Mouse (Mus musculus) intestine, embryonic 14.5 days (tissue): ENCODE data around the gene Wfdc21. TPM values are rescaled to one million over a fixed set of nuclear protein-coding genes. Genes with fewer than 3 reads are reported as not detected.

Source experiments
- ATAC-seq: fragments of 200-750 bp; cut with Nextera tagmentation; replicated peaks from 2 replicates; pipeline ENCODE4 v1.8.0; 2017; ENCODE audit warnings: low read depth, moderate number of reproducible peaks, moderate TSS enrichment, moderate library complexity; ENCODE audit not compliant: low FRiP score, low TSS enrichment
- DNase-seq: peaks from one replicate; pipeline ENCODE4 v3.0.0-alpha.2; 2018; ENCODE audit warnings: low spot score
- H3K27ac ChIP-seq: fragments of 300-500 bp; sonication (generic); 2 replicates; pipeline ENCODE4 v1.5.1; 2014; ENCODE audit warnings: low read depth, mild to moderate bottlenecking, control low read depth
- H3K27me3 ChIP-seq: fragments of 300-500 bp; sonication (generic); replicated peaks from 2 replicates; pipeline ENCODE4 v1.6.1; 2014; ENCODE audit warnings: low read length, control low read depth; ENCODE audit not compliant: control insufficient read depth, insufficient read depth
- H3K36me3 ChIP-seq: fragments of 300-500 bp; sonication (generic); 2 replicates; pipeline ENCODE4 v1.6.1; 2014; ENCODE audit warnings: low read length, control low read depth; ENCODE audit not compliant: control insufficient read depth, insufficient read depth
- H3K4me1 ChIP-seq: fragments of 300-500 bp; sonication (generic); replicated peaks from 2 replicates; pipeline ENCODE4 v1.6.1; 2014; ENCODE audit warnings: low read length, control low read depth, mixed read lengths; ENCODE audit not compliant: control insufficient read depth, insufficient read depth
- H3K4me2 ChIP-seq: fragments of 300-500 bp; sonication (generic); 2 replicates; pipeline ENCODE4 v1.6.1; 2014; ENCODE audit warnings: low read length
- H3K4me3 ChIP-seq: fragments of 300-500 bp; sonication (generic); 2 replicates; pipeline ENCODE4 v1.5.1; 2014; ENCODE audit warnings: low read depth, low read length, control low read depth, mixed read lengths
- H3K9ac ChIP-seq: fragments of 300-500 bp; sonication (generic); 2 replicates; pipeline ENCODE4 v1.6.1; 2014; ENCODE audit warnings: mild to moderate bottlenecking, low read length
- H3K9me3 ChIP-seq: fragments of 300-500 bp; sonication (generic); 2 replicates; pipeline ENCODE4 v1.6.1; 2016; ENCODE audit warnings: low read length, control low read depth; ENCODE audit not compliant: control insufficient read depth
- WGBS: fragments of 180-500 bp; shearing (Covaris S2); extraction: QIAGEN DNeasy Blood & Tissue Kit; methylation state at CpG from one replicate; pipeline ENCODE4 v1.1.7; 2014; 5-methylcytosine and 5-hydroxymethylcytosine counted together
- polyA plus RNA-seq: library from polyadenylated mRNA; unstranded; fragments of >200 nt; fragmentation: Nextera tagmentation; extraction: Ambion mirVana; gene quantifications from 2 replicates; pipeline ENCODE4 v1.2.1, GENCODE M21; 2014

Wfdc21 gene
- polyA plus RNA-seq, 1 experiment from 2014 or later: 0.65 TPM

GRCm38 (mm10) chr11:83731116-83731515 lies 15.6 kb upstream of the Wfdc21 start:
- H3K4me2 ChIP-seq: no peak overlapping the region
- WGBS: 87% methylated on average over 1 of the region's 1 CpGs
- no peak overlapping the region for H3K27ac ChIP-seq
- ATAC-seq: no peak
- no peaks in the 10 kb centered on the region for H3K9me3 ChIP-seq
- DNase-seq: no peak
- no peaks in the 10 kb centered on the region for H3K27me3 ChIP-seq
- H3K9ac ChIP-seq: no peak overlapping the region
- H3K4me1 ChIP-seq: no peaks in the 10 kb centered on the region
- no peak overlapping the region for H3K4me3 ChIP-seq
- no peaks in the 10 kb centered on the region for H3K36me3 ChIP-seq

- no peaks in the 10 kb centered on the region for H3K9me3 ChIP-seq
- ATAC-seq: no peak
- H3K4me2 ChIP-seq: no peak overlapping the region
- H3K27ac ChIP-seq: no peak overlapping the region
- H3K4me1 ChIP-seq: no peaks in the 10 kb centered on the region
- peak; percentile 38 for DNase-seq
- no peaks in the 10 kb centered on the region for H3K27me3 ChIP-seq
- no peaks in the 10 kb centered on the region for H3K36me3 ChIP-seq
- no peak overlapping the region for H3K9ac ChIP-seq
- WGBS: 76% methylated on average over 5 of the region's 5 CpGs
- H3K4me3 ChIP-seq: no peak overlapping the region
These were observed 13.6 kb upstream of the Wfdc21 start for GRCm38 (mm10) chr11:83733071-83733640.

- DNase-seq (no peak), ATAC-seq (no peak)
- Histone ChIP-seq H3K27ac (no peak overlapping the region), H3K4me3 (no peak overlapping the region), H3K9ac (no peak overlapping the region), H3K27me3 (no peaks in the 10 kb centered on the region), H3K36me3 (no peaks in the 10 kb centered on the region), H3K4me2 (no peak overlapping the region), H3K9me3 (no peaks in the 10 kb centered on the region), H3K4me1 (no peaks in the 10 kb centered on the region)
- 70% methylated on average over 1 of the region's 1 CpGs for WGBS
These were observed 12.5 kb upstream of the Wfdc21 start for GRCm38 (mm10) chr11:83734215-83734614.

- no peaks in the 10 kb centered on the region for H3K9me3 ChIP-seq
- DNase-seq: peak; percentile 12
- no peaks in the 10 kb centered on the region for H3K36me3 ChIP-seq
- no peak overlapping the region for H3K4me2 ChIP-seq
- H3K9ac ChIP-seq: no peak overlapping the region
- no peak overlapping the region for H3K27ac ChIP-seq
- no peak for ATAC-seq
- no peaks in the 10 kb centered on the region for H3K4me1 ChIP-seq
- 74% methylated on average over 2 of the region's 2 CpGs for WGBS
- H3K4me3 ChIP-seq: no peak overlapping the region
- H3K27me3 ChIP-seq: no peaks in the 10 kb centered on the region
These were observed 10.9 kb upstream of the Wfdc21 start for GRCm38 (mm10) chr11:83735881-83736280.

- 82% methylated on average over 3 of the region's 3 CpGs for WGBS
- Histone ChIP-seq H3K27me3 (no peaks in the 10 kb centered on the region), H3K36me3 (no peaks in the 10 kb centered on the region), H3K9me3 (no peaks in the 10 kb centered on the region), H3K4me3 (no peak overlapping the region), H3K9ac (no peak overlapping the region), H3K27ac (no peak overlapping the region), H3K4me1 (no peaks in the 10 kb centered on the region), H3K4me2 (no peak overlapping the region)
- ATAC-seq (no peak), DNase-seq (no peak)
These were observed 9.6 kb upstream of the Wfdc21 start for GRCm38 (mm10) chr11:83737109-83737558.

GRCm38 (mm10) chr11:83739241-83739640 lies 7.5 kb upstream of the Wfdc21 start:
- Histone ChIP-seq H3K4me3 (no peak overlapping the region), H3K27me3 (no peaks in the 10 kb centered on the region), H3K9ac (no peak overlapping the region), H3K36me3 (no peaks in the 10 kb centered on the region), H3K4me1 (no peaks in the 10 kb centered on the region), H3K4me2 (no peak overlapping the region), H3K9me3 (no peaks in the 10 kb centered on the region), H3K27ac (no peak overlapping the region)
- WGBS: 19% methylated on average over 5 of the region's 5 CpGs
- no peak for ATAC-seq
- DNase-seq: peak; percentile 86

GRCm38 (mm10) chr11:83740443-83740991 lies 6.2 kb upstream of the Wfdc21 start:
- H3K36me3 ChIP-seq: no peaks in the 10 kb centered on the region
- H3K4me1 ChIP-seq: no peaks in the 10 kb centered on the region
- H3K4me3 ChIP-seq: no peak overlapping the region
- no peaks in the 10 kb centered on the region for H3K9me3 ChIP-seq
- no peak overlapping the region for H3K9ac ChIP-seq
- H3K4me2 ChIP-seq: no peak overlapping the region
- no peak overlapping the region for H3K27ac ChIP-seq
- ATAC-seq (no peak), DNase-seq (no peak)
- 78% methylated on average over 4 of the region's 4 CpGs for WGBS
- H3K27me3 ChIP-seq: no peaks in the 10 kb centered on the region

- H3K4me1 ChIP-seq: no peaks in the 10 kb centered on the region
- H3K27me3 ChIP-seq: no peaks in the 10 kb centered on the region
- no peak for ATAC-seq
- H3K36me3 ChIP-seq: no peaks in the 10 kb centered on the region
- H3K9me3 ChIP-seq: no peaks in the 10 kb centered on the region
- H3K9ac ChIP-seq: no peak overlapping the region
- WGBS: 61% methylated on average over 5 of the region's 5 CpGs
- no peak overlapping the region for H3K4me3 ChIP-seq
- no peak overlapping the region for H3K4me2 ChIP-seq
- no peak overlapping the region for H3K27ac ChIP-seq
- no peak for DNase-seq
These were observed 4.9 kb upstream of the Wfdc21 start for GRCm38 (mm10) chr11:83741841-83742240.

GRCm38 (mm10) chr11:83742731-83743355 lies 3.9 kb upstream of the Wfdc21 start:
- no peaks in the 10 kb centered on the region for H3K9me3 ChIP-seq
- H3K36me3 ChIP-seq: no peaks in the 10 kb centered on the region
- H3K9ac ChIP-seq: no peak overlapping the region
- H3K4me2 ChIP-seq: no peak overlapping the region
- WGBS: 68% methylated on average over 9 of the region's 9 CpGs
- H3K27ac ChIP-seq: no peak overlapping the region
- no peaks in the 10 kb centered on the region for H3K4me1 ChIP-seq
- DNase-seq (no peak), ATAC-seq (no peak)
- H3K27me3 ChIP-seq: peaks cover 3% of the 10 kb centered on the region; the same call in 1 of the 2 replicates
- no peak overlapping the region for H3K4me3 ChIP-seq
